Mouse (Mus musculus) embryonic facial prominence, embryonic 12.5 days (tissue): ENCODE data around the gene Crygb. TPM values are rescaled to one million over a fixed set of nuclear protein-coding genes. Genes with fewer than 3 reads are reported as not detected.
"Not testable (repeated sequence)": the region's sequence is repeated elsewhere in the genome, so short reads cannot be mapped to it uniquely, and the experiment has no call there.

Source experiments
- ATAC-seq: fragments of 200-750 bp; cut with Nextera tagmentation; 2 replicates; pipeline ENCODE4 v1.8.0; 2017; ENCODE audit not compliant: insufficient number of reproducible peaks, insufficient read depth, low FRiP score, low TSS enrichment
- H3K27ac ChIP-seq: fragments of 300-500 bp; sonication (generic); 2 replicates; pipeline ENCODE4 v1.5.1; 2016; ENCODE audit warnings: mild to moderate bottlenecking
- H3K27me3 ChIP-seq: fragments of 300-500 bp; sonication (generic); 2 replicates; pipeline ENCODE4 v1.6.1; 2016; ENCODE audit warnings: mild to moderate bottlenecking, moderate library complexity
- H3K36me3 ChIP-seq: fragments of 300-500 bp; sonication (generic); 2 replicates; pipeline ENCODE4 v1.6.1; 2016; ENCODE audit warnings: mild to moderate bottlenecking
- H3K4me1 ChIP-seq: fragments of 300-500 bp; sonication (generic); 2 replicates; pipeline ENCODE4 v1.6.1; 2016
- H3K4me2 ChIP-seq: fragments of 300-500 bp; sonication (generic); replicated peaks from 2 replicates; pipeline ENCODE4 v1.6.1; 2016; ENCODE audit warnings: mild to moderate bottlenecking, moderate library complexity
- H3K4me3 ChIP-seq: fragments of 300-500 bp; sonication (generic); 2 replicates; pipeline ENCODE4 v1.5.1; 2016; ENCODE audit warnings: mild to moderate bottlenecking
- H3K9ac ChIP-seq: fragments of 300-500 bp; sonication (generic); 2 replicates; pipeline ENCODE4 v1.6.1; 2016; ENCODE audit warnings: mild to moderate bottlenecking, moderate library complexity
- H3K9me3 ChIP-seq: fragments of 300-500 bp; sonication (generic); 2 replicates; pipeline ENCODE4 v1.6.1; 2016; ENCODE audit warnings: mild to moderate bottlenecking, moderate library complexity
- WGBS: fragments of 180-500 bp; shearing (Covaris S2); methylation state at CpG from one replicate; pipeline ENCODE4 v1.1.7; 2016; 5-methylcytosine and 5-hydroxymethylcytosine counted together
- polyA plus RNA-seq: library from polyadenylated mRNA; unstranded; fragments of >200 nt; fragmentation: Nextera tagmentation; extraction: Ambion mirVana; gene quantifications from 2 replicates; pipeline ENCODE4 v1.2.1, GENCODE M21; 2016

Gene Crygb
- polyA plus RNA-seq, 1 experiment from 2014 or later: 5.9 TPM

- H3K36me3 ChIP-seq: no peaks in the 10 kb centered on the region
- WGBS: 81% methylated on average over 8 of the region's 8 CpGs
- no peak within 1 kb of the TSS for H3K4me2 ChIP-seq
- H3K9ac ChIP-seq: no peak within 1 kb of the TSS
- no peaks in the 10 kb centered on the region for H3K4me1 ChIP-seq
- no peak within 1 kb of the TSS for H3K4me3 ChIP-seq
- no peaks in the 10 kb centered on the region for H3K9me3 ChIP-seq
- ATAC-seq: no peak
- H3K27ac ChIP-seq: no peak within 1 kb of the TSS
- no peaks in the 10 kb centered on the region for H3K27me3 ChIP-seq
Measured at GRCm38 (mm10) chr1:65063352-65063751, 18.7 kb downstream of the Crygb start, which contains the start of gene Crygd. Gene Crygd, minus strand, starts transcription at chr1:65063452.

- H3K36me3 ChIP-seq: no peaks in the 10 kb centered on the region
- H3K4me1 ChIP-seq: 0 out of 2 replicates have a peak, but pooled peaks cover 9% of the 10 kb centered on the region
- no peaks in the 10 kb centered on the region for H3K27me3 ChIP-seq
- no peak overlapping the region for H3K9ac ChIP-seq
- no peak for ATAC-seq
- no peaks in the 10 kb centered on the region for H3K9me3 ChIP-seq
- no peak overlapping the region for H3K4me2 ChIP-seq
- H3K27ac ChIP-seq: no peak overlapping the region
- H3K4me3 ChIP-seq: no peak overlapping the region
- WGBS: 30% methylated on average over 2 of the region's 2 CpGs
Measured at GRCm38 (mm10) chr1:65052140-65052539, 29.9 kb downstream of the Crygb start.

DNA sequence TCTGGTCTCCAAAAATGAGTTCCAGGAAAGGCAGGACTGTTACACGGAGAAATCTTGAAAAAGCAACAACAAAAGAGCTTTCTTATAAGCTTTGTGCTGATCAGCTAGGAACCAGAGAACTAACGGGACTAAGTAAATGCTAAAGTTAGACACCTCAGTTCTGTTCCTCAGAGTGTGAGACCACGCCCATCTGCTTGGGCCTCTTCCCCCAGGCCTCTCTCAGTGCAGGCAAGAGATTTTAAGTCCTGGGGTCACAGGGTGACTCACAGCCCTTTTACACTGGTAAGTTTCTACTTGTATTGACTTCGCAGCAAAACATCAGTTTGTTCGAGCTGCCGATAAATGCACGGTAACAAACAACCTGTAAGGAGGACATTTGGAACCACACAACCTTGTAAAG, 30.4 kb downstream of the Crygb start:
- 62% methylated on average over 7 of the region's 7 CpGs for WGBS
- Histone ChIP-seq H3K4me3 (no peak overlapping the region), H3K27me3 (no peaks in the 10 kb centered on the region), H3K9me3 (no peaks in the 10 kb centered on the region), H3K9ac (no peak overlapping the region), H3K4me2 (no peak overlapping the region), H3K4me1 (0 out of 2 replicates have a peak, but pooled peaks cover 9% of the 10 kb centered on the region), H3K27ac (no peak overlapping the region), H3K36me3 (no peaks in the 10 kb centered on the region)
- no peak for ATAC-seq

DNA sequence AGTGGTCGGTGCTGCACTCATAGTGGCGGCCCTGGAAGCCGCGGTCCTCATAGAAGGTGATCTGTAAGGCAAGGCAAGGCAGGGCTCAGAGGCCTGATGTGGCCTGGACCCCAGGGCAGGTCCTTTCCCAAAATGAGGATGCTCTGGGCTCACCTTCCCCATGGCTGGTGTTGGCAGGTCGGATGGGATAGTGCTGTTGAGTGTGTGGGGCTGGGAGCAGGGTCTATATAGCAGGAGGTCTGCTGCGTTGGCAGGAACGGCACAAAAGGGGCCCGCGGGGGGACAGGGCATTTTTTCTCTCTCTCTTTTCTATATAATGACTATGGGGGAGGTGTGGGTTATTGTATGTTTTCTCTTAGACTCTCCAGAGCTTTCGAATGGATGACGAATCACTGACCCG, 31.1 kb downstream of the Crygb start, which contains the start of gene Cryge:
Gene Cryge, minus strand, starts transcription at position 198 of the 400 bp plus-strand sequence.
- H3K4me1 ChIP-seq, H3K27ac ChIP-seq, H3K4me3 ChIP-seq, H3K36me3 ChIP-seq, H3K27me3 ChIP-seq, H3K4me2 ChIP-seq, H3K9me3 ChIP-seq, H3K9ac ChIP-seq: not testable (repeated sequence)
- 78% methylated on average over 12 of the region's 12 CpGs for WGBS
- peak; percentile 59; the same call in 1 of the 2 replicates for ATAC-seq

GRCm38 (mm10) chr1:65048781-65049180, 33.3 kb downstream of the Crygb start:
- peak; percentile 8; the same call in 1 of the 2 replicates for ATAC-seq
- Histone ChIP-seq H3K27me3 (no peaks in the 10 kb centered on the region), H3K36me3 (no peaks in the 10 kb centered on the region), H3K9me3 (no peaks in the 10 kb centered on the region), H3K4me3 (no peak overlapping the region), H3K27ac (no peak overlapping the region), H3K4me1 (0 out of 2 replicates have a peak, but pooled peaks cover 9% of the 10 kb centered on the region), H3K4me2 (no peak overlapping the region), H3K9ac (no peak overlapping the region)
- 50% methylated on average over 12 of the region's 12 CpGs for WGBS

GRCm38 (mm10) chr1:65046401-65047109, 35.5 kb downstream of the Crygb start:
- no peaks in the 10 kb centered on the region for H3K27me3 ChIP-seq
- ATAC-seq: no peak
- H3K4me2 ChIP-seq: no peak overlapping the region
- 0 out of 2 replicates have a peak, but pooled peaks cover 2% of the 10 kb centered on the region for H3K4me1 ChIP-seq
- 36% methylated on average over 8 of the region's 8 CpGs for WGBS
- H3K4me3 ChIP-seq: no peak overlapping the region
- H3K27ac ChIP-seq: no peak overlapping the region
- no peaks in the 10 kb centered on the region for H3K9me3 ChIP-seq
- H3K36me3 ChIP-seq: no peaks in the 10 kb centered on the region
- no peak overlapping the region for H3K9ac ChIP-seq

- no peaks in the 10 kb centered on the region for H3K27me3 ChIP-seq
- 87% methylated on average over 2 of the region's 2 CpGs for WGBS
- no peak overlapping the region for H3K9ac ChIP-seq
- H3K9me3 ChIP-seq: no peaks in the 10 kb centered on the region
- H3K4me1 ChIP-seq: no peaks in the 10 kb centered on the region
- no peaks in the 10 kb centered on the region for H3K36me3 ChIP-seq
- H3K27ac ChIP-seq: no peak overlapping the region
- H3K4me3 ChIP-seq: no peak overlapping the region
- ATAC-seq: no peak
- no peak overlapping the region for H3K4me2 ChIP-seq
Measured at GRCm38 (mm10) chr1:65043433-65043832, 38.7 kb downstream of the Crygb start.

- Histone ChIP-seq H3K4me1 (no peaks in the 10 kb centered on the region), H3K9ac (no peak overlapping the region), H3K4me2 (no peak overlapping the region), H3K27ac (no peak overlapping the region), H3K27me3 (no peaks in the 10 kb centered on the region), H3K4me3 (no peak overlapping the region), H3K9me3 (no peaks in the 10 kb centered on the region), H3K36me3 (no peaks in the 10 kb centered on the region)
- no peak for ATAC-seq
- 90% methylated on average over 3 of the region's 3 CpGs for WGBS
Measured at GRCm38 (mm10) chr1:65041837-65042236, 40.3 kb downstream of the Crygb start.

DNA sequence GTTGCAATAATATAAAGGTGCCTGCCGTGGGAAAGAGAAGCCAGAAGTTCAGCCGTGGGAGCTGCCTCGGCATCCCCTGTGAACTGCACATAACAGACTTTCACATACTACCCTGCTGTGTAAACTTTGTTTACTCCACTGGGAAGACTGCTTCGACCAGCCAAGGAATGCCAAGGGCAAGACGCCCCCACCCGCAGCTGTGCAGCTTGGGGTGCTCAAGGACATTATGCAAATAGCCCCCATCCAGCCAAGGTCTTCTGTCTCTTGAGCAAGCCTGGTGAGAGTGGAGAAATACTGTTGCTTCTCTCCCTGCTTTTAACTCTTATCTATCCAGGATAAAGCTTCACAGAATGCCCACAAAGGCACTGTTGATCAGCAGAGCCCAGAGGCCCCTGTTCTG, 41.3 kb downstream of the Crygb start:
- Histone ChIP-seq H3K27ac (no peak overlapping the region), H3K4me1 (no peaks in the 10 kb centered on the region), H3K4me3 (no peak overlapping the region), H3K36me3 (no peaks in the 10 kb centered on the region), H3K27me3 (no peaks in the 10 kb centered on the region), H3K9me3 (no peaks in the 10 kb centered on the region), H3K9ac (no peak overlapping the region), H3K4me2 (no peak overlapping the region)
- ATAC-seq: no peak
- WGBS: 80% methylated on average over 6 of the region's 6 CpGs

DNA sequence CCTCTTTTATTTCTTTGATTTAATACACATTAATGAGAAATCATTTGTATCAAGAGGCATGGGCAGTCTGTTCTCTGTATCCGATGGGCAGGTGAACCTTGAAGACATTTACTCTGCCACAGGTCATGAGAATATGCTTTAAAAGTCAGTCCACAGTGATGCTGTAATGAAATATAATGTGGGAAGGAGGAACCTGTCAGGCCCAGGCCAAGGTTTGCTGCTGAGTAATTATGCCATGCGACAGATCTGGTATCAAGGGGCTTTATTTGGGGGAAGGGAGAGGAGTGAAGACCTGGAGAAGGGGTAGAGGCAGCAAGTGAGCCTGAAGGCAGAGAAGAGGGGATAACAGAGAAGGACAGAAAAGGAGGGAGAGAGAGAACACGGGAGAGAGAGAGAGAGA, 42.4 kb downstream of the Crygb start:
- WGBS: 80% methylated on average over 3 of the region's 3 CpGs
- H3K27me3 ChIP-seq: no peaks in the 10 kb centered on the region
- no peaks in the 10 kb centered on the region for H3K36me3 ChIP-seq
- H3K4me2 ChIP-seq: no peak overlapping the region
- H3K9ac ChIP-seq: no peak overlapping the region
- H3K27ac ChIP-seq: no peak overlapping the region
- no peak for ATAC-seq
- no peak overlapping the region for H3K4me3 ChIP-seq
- no peaks in the 10 kb centered on the region for H3K9me3 ChIP-seq
- H3K4me1 ChIP-seq: no peaks in the 10 kb centered on the region

GRCm38 (mm10) chr1:65037542-65037941, 44.5 kb downstream of the Crygb start:
- H3K9ac ChIP-seq: no peak overlapping the region
- no peak overlapping the region for H3K27ac ChIP-seq
- H3K4me2 ChIP-seq: no peak overlapping the region
- H3K27me3 ChIP-seq: no peaks in the 10 kb centered on the region
- H3K4me1 ChIP-seq: no peaks in the 10 kb centered on the region
- no peaks in the 10 kb centered on the region for H3K9me3 ChIP-seq
- no peak for ATAC-seq
- whole genome bisulfite sequencing: 74% methylated on average over 2 of the region's 2 CpGs
- H3K4me3 ChIP-seq: no peak overlapping the region
- H3K36me3 ChIP-seq: no peaks in the 10 kb centered on the region

- Histone ChIP-seq H3K9ac (no peak overlapping the region), H3K4me1 (no peaks in the 10 kb centered on the region), H3K36me3 (no peaks in the 10 kb centered on the region), H3K4me2 (no peak overlapping the region), H3K27me3 (no peaks in the 10 kb centered on the region), H3K4me3 (no peak overlapping the region), H3K9me3 (no peaks in the 10 kb centered on the region), H3K27ac (no peak overlapping the region)
- 22% methylated on average over 3 of the region's 3 CpGs for WGBS
- ATAC-seq: no peak
Measured at GRCm38 (mm10) chr1:65035513-65035912, 46.6 kb downstream of the Crygb start.
